Mouse (Mus musculus) lung, postnatal 14 days (tissue): ENCODE data around the gene Fam169a.
A peak's percentile ranks its signal among the peaks of the same experiment; 100 is the strongest.
"Not testable (repeated sequence)": the region's sequence is repeated elsewhere in the genome, so short reads cannot be mapped to it uniquely, and the experiment has no call there.

ENCODE experiments used
- DNase-seq: peaks from one replicate; pipeline ENCODE4 v3.0.0; 2021

Gene Fam169a

GRCm38 (mm10) chr13:97080615-97081014, 13.5 kb downstream of the Fam169a start:
- DNase-seq = no peak

GRCm38 (mm10) chr13:97082432-97082831, 15.3 kb downstream of the Fam169a start:
- no peak for DNase-seq

- no peak for DNase-seq
Measured at GRCm38 (mm10) chr13:97086316-97086715, 19.2 kb downstream of the Fam169a start.

- no peak for DNase-seq
Measured at GRCm38 (mm10) chr13:97087421-97087820, 20.3 kb downstream of the Fam169a start.

GRCm38 (mm10) chr13:97088183-97088582, 21.1 kb downstream of the Fam169a start:
- DNase-seq = no peak

GRCm38 (mm10) chr13:97095726-97096125, 28.6 kb downstream of the Fam169a start:
- no peak for DNase-seq

- DNase-seq = peak; percentile 45
Measured at GRCm38 (mm10) chr13:97099187-97099852, 32.2 kb downstream of the Fam169a start, which contains the start of gene Gm6169. Gene Gm6169 (minus strand): TSS chr13:97099237.

GRCm38 (mm10) chr13:97104996-97105395, 37.9 kb downstream of the Fam169a start:
- DNase-seq = no peak

GRCm38 (mm10) chr13:97107721-97108120, 40.6 kb downstream of the Fam169a start:
- DNase-seq = not testable (repeated sequence)

- no peak for DNase-seq
Measured at GRCm38 (mm10) chr13:97109046-97109445, 42.0 kb downstream of the Fam169a start.

- DNase-seq = no peak
Measured at GRCm38 (mm10) chr13:97121341-97121740, 54.3 kb downstream of the Fam169a start.

- DNase-seq = not testable (repeated sequence)
Measured at GRCm38 (mm10) chr13:97129654-97130053, 62.6 kb downstream of the Fam169a start.

GRCm38 (mm10) chr13:97130413-97130812, 63.3 kb downstream of the Fam169a start:
- not testable (repeated sequence) for DNase-seq

- peak; percentile 88 for DNase-seq
Measured at GRCm38 (mm10) chr13:97137466-97138400, 70.6 kb downstream of the Fam169a start, which contains the start of the genes Gfm2 and Nsa2. Gene Gfm2 (plus strand): TSS chr13:97137937. Gene Nsa2 (minus strand): TSS chr13:97137937.

- not testable (repeated sequence) for DNase-seq
Measured at GRCm38 (mm10) chr13:97138404-97138931, 71.4 kb downstream of the Fam169a start.

GRCm38 (mm10) chr13:97142321-97142720, 75.2 kb downstream of the Fam169a start:
- DNase-seq = no peak

- DNase-seq = peak; percentile 59
Measured at GRCm38 (mm10) chr13:97145834-97146233, 78.7 kb downstream of the Fam169a start.

- DNase-seq = no peak
Measured at GRCm38 (mm10) chr13:97175520-97176264, 108.6 kb downstream of the Fam169a start.

- DNase-seq = no peak
Measured at GRCm38 (mm10) chr13:97176731-97177130, 109.6 kb downstream of the Fam169a start.

- no peak for DNase-seq
Measured at GRCm38 (mm10) chr13:97178943-97179342, 111.9 kb downstream of the Fam169a start.

- no peak for DNase-seq
Measured at GRCm38 (mm10) chr13:97180113-97180828, 113.2 kb downstream of the Fam169a start.
